Mouse (Mus musculus): ENCODE measurements around the gene Hypk.

GRCm38 (mm10) chr2:121444178-121444577 is 8.9 kb upstream of the Hypk start, which contains the start of gene Ell3:
- TF ChIP-seq CTCF (IDR thresholded peaks at IDR 0.05; ENCODE audit: control insufficient read depth, insufficient read depth, insufficient read length) (no peak), MYOD1 (IDR thresholded peaks at IDR 0.05; ENCODE audit: control insufficient read depth, insufficient read length, low read depth) (no peak), USF1 (IDR thresholded peaks at IDR 0.05; ENCODE audit: low read depth) (no peak), MAX (IDR thresholded peaks at IDR 0.05) (no peak), MYOG (IDR thresholded peaks at IDR 0.05; ENCODE audit: control insufficient read depth, extremely low read depth, insufficient read length) (no peak)

Data from C2C12 (cell line).